Mouse (Mus musculus) bone marrow, adult 2 months (tissue): ENCODE data around the gene Aldh1a3. TPM values are rescaled to one million over a fixed set of nuclear protein-coding genes. Genes with fewer than 3 reads are reported as not detected.

Source experiments
- H3K27ac ChIP-seq: fragments of 200-500 bp; 2 replicates; pipeline ENCODE4 v1.5.1; 2012; ENCODE audit warnings: low read depth, mild to moderate bottlenecking, control low read depth, inconsistent platforms, low read length; ENCODE audit not compliant: control insufficient read depth, poor library complexity, insufficient read depth
- H3K4me1 ChIP-seq: fragments of 200-500 bp; 2 replicates; pipeline ENCODE4 v1.6.1; 2011; ENCODE audit warnings: low read length; ENCODE audit not compliant: control insufficient read depth, insufficient read depth
- H3K4me3 ChIP-seq: fragments of 200-500 bp; replicated peaks from 2 replicates; pipeline ENCODE3; 2011; ENCODE audit warnings: mild to moderate bottlenecking, low read depth, low read length, control low read depth; ENCODE audit not compliant: control insufficient read depth
- CTCF ChIP-seq: fragments of 200-500 bp; IDR thresholded peaks from 2 replicates; pipeline ENCODE4 v1.5.1; 2011; ENCODE audit warnings: low read length, control low read depth; ENCODE audit not compliant: control insufficient read depth, insufficient read depth
- POLR2A ChIP-seq: fragments of 200-500 bp; IDR thresholded peaks from 2 replicates; pipeline ENCODE4 v1.6.1; 2011; ENCODE audit warnings: low read depth, mild to moderate bottlenecking, control low read depth, low read length, borderline replicate concordance; ENCODE audit not compliant: control insufficient read depth
- WGBS: fragments of 180-500 bp; shearing (Covaris S2); methylation state at CpG from one replicate; pipeline ENCODE4 v1.1.7; 2018; 5-methylcytosine and 5-hydroxymethylcytosine counted together
- polyA plus RNA-seq: library from polyadenylated mRNA; stranded (reverse); fragments of >200 nt; gene quantifications from 2 replicates; pipeline ENCODE4 v1.2.4, GENCODE M21; 2011; ENCODE audit warnings: low replicate concordance; ENCODE audit not compliant: missing spikeins, insufficient read depth, insufficient read length

Gene Aldh1a3
- polyA plus RNA-seq, 1 experiment = 2.0 TPM

GRCm38 (mm10) chr7:66405951-66406721, 21.2 kb downstream of the Aldh1a3 start:
- no peak overlapping the region for H3K4me3 ChIP-seq
- no peaks in the 10 kb centered on the region for H3K4me1 ChIP-seq
- TF ChIP-seq CTCF = no peak
- no peak for TF ChIP-seq POLR2A
- 65% methylated on average over 13 of the region's 13 CpGs for WGBS
- H3K27ac ChIP-seq = no peak overlapping the region

- TF ChIP-seq POLR2A (no peak), CTCF (no peak)
- no peak overlapping the region for H3K4me3 ChIP-seq
- no peak overlapping the region for H3K27ac ChIP-seq
- H3K4me1 ChIP-seq = no peaks in the 10 kb centered on the region
- 75% methylated on average over 11 of the region's 11 CpGs for WGBS
Observed at GRCm38 (mm10) chr7:66405541-66405940, 21.8 kb downstream of the Aldh1a3 start.

GRCm38 (mm10) chr7:66404802-66405201, 22.5 kb downstream of the Aldh1a3 start:
- no peaks in the 10 kb centered on the region for H3K4me1 ChIP-seq
- no peak for TF ChIP-seq POLR2A
- TF ChIP-seq CTCF = no peak
- whole genome bisulfite sequencing = 40% methylated on average over 4 of the region's 4 CpGs
- no peak overlapping the region for H3K4me3 ChIP-seq
- no peak overlapping the region for H3K27ac ChIP-seq

- H3K27ac ChIP-seq = no peak overlapping the region
- H3K4me1 ChIP-seq = no peaks in the 10 kb centered on the region
- 20% methylated on average over 10 of the region's 10 CpGs for WGBS
- H3K4me3 ChIP-seq = no peak overlapping the region
- no peak for TF ChIP-seq POLR2A
- no peak for TF ChIP-seq CTCF
Observed at GRCm38 (mm10) chr7:66404141-66404540, 23.2 kb downstream of the Aldh1a3 start.

GRCm38 (mm10) chr7:66402876-66403275, 24.4 kb downstream of the Aldh1a3 start:
- Histone ChIP-seq H3K27ac (no peak overlapping the region), H3K4me3 (no peak overlapping the region), H3K4me1 (no peaks in the 10 kb centered on the region)
- TF ChIP-seq POLR2A = no peak
- TF ChIP-seq CTCF = no peak
- WGBS = 80% methylated on average over 5 of the region's 5 CpGs

GRCm38 (mm10) chr7:66401605-66402004, 25.7 kb downstream of the Aldh1a3 start:
- WGBS = 71% methylated on average over 8 of the region's 8 CpGs
- no peak overlapping the region for H3K4me3 ChIP-seq
- H3K27ac ChIP-seq = no peak overlapping the region
- no peaks in the 10 kb centered on the region for H3K4me1 ChIP-seq
- TF ChIP-seq POLR2A (no peak), CTCF (no peak)

GRCm38 (mm10) chr7:66397288-66397687, 30.0 kb downstream of the Aldh1a3 start:
- H3K4me1 ChIP-seq = no peaks in the 10 kb centered on the region
- no peak overlapping the region for H3K27ac ChIP-seq
- WGBS = 79% methylated on average over 3 of the region's 3 CpGs
- no peak for TF ChIP-seq CTCF
- TF ChIP-seq POLR2A = no peak
- H3K4me3 ChIP-seq = no peak overlapping the region

- 11% methylated on average over 28 of the region's 28 CpGs for WGBS
- TF ChIP-seq POLR2A = no peak
- peak; percentile 87 for TF ChIP-seq CTCF
- H3K4me1 ChIP-seq = no peaks in the 10 kb centered on the region; the same call in 1 of the 2 replicates
- peak overlapping the region; percentile 77 for H3K4me3 ChIP-seq
- H3K27ac ChIP-seq = no peak overlapping the region
Observed at GRCm38 (mm10) chr7:66388621-66389532, 38.4 kb downstream of the Aldh1a3 start.
